Mouse (Mus musculus) gastrocnemius, postnatal 14 days (tissue): ENCODE data around the gene Limd2. TPM values are rescaled to one million over a fixed set of nuclear protein-coding genes. Genes with fewer than 3 reads are reported as not detected.

Source experiments
- DNase-seq: peaks from one replicate; pipeline ENCODE4 v3.0.0; 2021; ENCODE audit warnings: mixed read lengths
- intact Hi-C: fragments of 180-260 bp; cut with DNase I; formaldehyde crosslinking; loops from one replicate; pipeline ENCODE4 v1.15.1; 2025; ENCODE audit warnings: low total_unique reads
- total RNA-seq, 2 experiments: library from RNA; stranded (reverse); gene quantifications; 2 replicates each; pipeline ENCODE4 v1.2.3; 2021

Limd2 gene
- total RNA-seq, 2 experiments from 2014 or later, result 5.9 to 8.6 TPM

GRCm38 (mm10) chr11:106175081-106175480, 14.4 kb upstream of the Limd2 start:
- intact Hi-C loops, result no loop called here
- DNase-seq, result peak; percentile 72

- intact Hi-C loops, result no loop called here
- peak; percentile 71 for DNase-seq
Observed at GRCm38 (mm10) chr11:106174372-106174771, 13.7 kb upstream of the Limd2 start.

- intact Hi-C loops, result no loop called here
- DNase-seq, result no peak
Observed at GRCm38 (mm10) chr11:106173228-106173627, 12.6 kb upstream of the Limd2 start.

GRCm38 (mm10) chr11:106170807-106171206, 10.1 kb upstream of the Limd2 start:
- DNase-seq, result no peak
- intact Hi-C loops, result no loop called here

GRCm38 (mm10) chr11:106167435-106167834, 6.8 kb upstream of the Limd2 start:
- no peak for DNase-seq
- intact Hi-C loops, result no loop called here

GRCm38 (mm10) chr11:106164601-106165180, 4.0 kb upstream of the Limd2 start:
- no peak for DNase-seq
- intact Hi-C loops, result no loop called here

GRCm38 (mm10) chr11:106163546-106163945, 2.9 kb upstream of the Limd2 start:
- DNase-seq, result no peak
- intact Hi-C loops, result no loop called here

GRCm38 (mm10) chr11:106162237-106162636, 1.6 kb upstream of the Limd2 start:
- no peak for DNase-seq
- intact Hi-C loops, result no loop called here

- intact Hi-C loops, result no loop called here
- DNase-seq, result peak; percentile 79
Observed at GRCm38 (mm10) chr11:106159921-106160840, 479 bp downstream of the Limd2 start.

GRCm38 (mm10) chr11:106159216-106159920, 1.3 kb downstream of the Limd2 start:
- intact Hi-C loops, result no loop called here
- no peak for DNase-seq

- no peak for DNase-seq
- intact Hi-C loops, result no loop called here
Observed at GRCm38 (mm10) chr11:106158930-106159215, 1.8 kb downstream of the Limd2 start.

GRCm38 (mm10) chr11:106158081-106158929, 2.4 kb downstream of the Limd2 start:
- DNase-seq, result no peak
- intact Hi-C loops, result no loop called here

GRCm38 (mm10) chr11:106157154-106157553, 3.5 kb downstream of the Limd2 start:
- intact Hi-C loops, result no loop called here
- no peak for DNase-seq

GRCm38 (mm10) chr11:106156257-106156656, 4.4 kb downstream of the Limd2 start:
- intact Hi-C loops, result no loop called here
- no peak for DNase-seq

- intact Hi-C loops, result no loop called here
Observed at GRCm38 (mm10) chr11:106155761-106156160, 4.9 kb downstream of the Limd2 start.

GRCm38 (mm10) chr11:106154770-106155169, 5.9 kb downstream of the Limd2 start:
- no peak for DNase-seq
- intact Hi-C loops, result no loop called here

More at GRCm38 (mm10) chr11:106155761-106156160, 4.9 kb downstream of the Limd2 start:
- no peak for DNase-seq

- DNase-seq, result no peak
- intact Hi-C loops, result no loop called here
Observed at GRCm38 (mm10) chr11:106154091-106154490, 6.6 kb downstream of the Limd2 start.

GRCm38 (mm10) chr11:106152132-106152531, 8.5 kb downstream of the Limd2 start:
- DNase-seq, result no peak
- intact Hi-C loops, result no loop called here

GRCm38 (mm10) chr11:106151219-106151618, 9.4 kb downstream of the Limd2 start:
- no peak for DNase-seq
- intact Hi-C loops, result no loop called here
